Mouse (Mus musculus): ENCODE data around the gene Olfr1445.

Gene Olfr1445

DNA sequence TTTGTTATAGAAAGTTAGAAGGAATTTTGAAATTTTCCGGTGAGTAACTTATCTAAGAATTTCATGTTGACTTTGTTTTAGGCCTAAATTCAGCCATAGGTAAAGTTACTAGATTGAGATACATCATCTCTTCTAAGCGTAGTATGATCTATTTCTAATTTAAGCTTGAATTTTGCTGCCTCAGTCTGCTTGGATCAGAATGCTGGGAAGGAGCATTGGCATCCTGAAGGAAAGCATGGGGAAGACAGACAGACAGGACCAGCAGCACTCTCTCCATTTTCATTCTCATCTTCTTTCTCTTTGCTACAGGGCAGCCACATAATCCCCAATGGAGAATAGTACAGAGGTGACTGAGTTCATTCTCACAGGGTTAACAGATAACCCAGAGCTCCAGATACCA is at the start of gene Olfr1445:
TSS of gene Olfr1445 (plus strand) at position 301 of the 400 bp plus-strand sequence.
- in situ Hi-C loops (cut with MboI; ENCODE audit: unreplicated experiment in 2 of 2): no loop called here

DNA sequence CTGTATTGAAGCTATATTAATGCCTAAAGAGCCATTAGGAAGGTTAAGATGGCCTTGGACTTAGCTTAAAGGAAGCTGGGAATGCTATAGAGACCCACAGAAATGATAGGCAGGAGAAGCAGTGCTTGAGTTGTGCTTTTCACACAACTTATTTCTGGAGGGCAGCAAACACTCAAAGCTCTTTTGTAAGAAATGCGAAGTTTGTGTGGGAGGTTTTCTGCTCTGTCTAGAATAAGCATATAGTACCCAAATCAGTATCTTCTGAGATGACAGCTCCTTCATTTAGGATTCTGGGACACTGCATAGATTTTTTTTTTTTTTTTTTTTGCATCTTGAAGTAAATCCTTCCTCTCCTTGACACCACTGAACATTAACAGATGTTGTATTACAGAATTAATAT is 45.1 kb upstream of the Olfr1445 start:
- in situ Hi-C loops (cut with MboI; ENCODE audit: unreplicated experiment in 2 of 2): loop anchor here in 1 of 2 experiments (25.0 kb wide), 2 partner anchors 701 to 974 kb away; partner anchors contain the start of gene Olfr1499

DNA sequence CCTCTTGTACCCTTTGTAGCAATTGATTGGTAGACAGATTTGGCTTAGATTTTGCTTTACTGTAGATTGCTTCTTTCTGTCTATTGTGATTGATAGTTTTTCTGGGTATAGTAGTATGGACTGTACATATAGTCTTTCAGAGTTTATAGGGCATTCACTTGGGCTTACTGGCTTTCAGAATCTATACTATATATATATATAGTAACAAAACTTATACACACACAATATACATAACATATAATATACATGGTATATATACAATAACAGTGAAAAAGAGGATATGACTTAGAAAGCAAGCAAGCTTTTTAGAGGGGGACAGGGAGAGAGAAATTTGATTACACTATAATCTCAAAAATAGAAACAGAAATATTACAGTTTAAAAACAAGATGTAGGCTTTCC is 37.3 kb upstream of the Olfr1445 start, which contains the start of gene Gm5244:
TSS of gene Gm5244 (plus strand) at position 301 of the 400 bp plus-strand sequence.
- in situ Hi-C loops (cut with MboI; ENCODE audit: unreplicated experiment in 2 of 2): loop anchor here in 1 of 2 experiments (25.0 kb wide), 2 partner anchors 709 to 966 kb away; partner anchors contain the start of gene Olfr1499

GRCm38 (mm10) chr19:12856983-12857382 is 26.7 kb upstream of the Olfr1445 start, which contains the start of gene Olfr1444:
Gene Olfr1444 (plus strand): TSS chr19:12857283.
- in situ Hi-C loops (cut with MboI; ENCODE audit: unreplicated experiment in 2 of 2): no loop called here

DNA sequence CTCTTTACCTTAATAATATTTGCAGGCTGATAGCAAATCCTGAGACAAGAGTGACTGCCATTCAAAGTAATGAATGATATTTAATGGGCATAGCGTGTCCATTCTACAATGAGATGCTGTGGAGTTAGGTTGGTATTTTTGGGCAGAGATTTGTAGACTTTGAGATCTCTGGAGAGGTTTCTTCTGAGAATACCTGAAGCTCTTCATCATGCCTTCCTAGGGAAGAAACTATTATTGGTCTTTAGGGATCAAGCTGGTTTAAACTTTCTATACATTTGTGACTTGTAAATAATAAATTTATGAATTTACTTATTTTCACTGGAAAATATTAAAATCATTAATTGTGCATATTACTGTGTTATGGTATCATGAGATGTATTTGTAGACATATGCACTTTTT is 9.8 kb downstream of the Olfr1445 start, which contains the start of gene Olfr1446:
TSS of gene Olfr1446 (minus strand) at position 101 of the 400 bp plus-strand sequence.
- in situ Hi-C loops (cut with MboI; ENCODE audit: unreplicated experiment in 2 of 2): no loop called here

DNA sequence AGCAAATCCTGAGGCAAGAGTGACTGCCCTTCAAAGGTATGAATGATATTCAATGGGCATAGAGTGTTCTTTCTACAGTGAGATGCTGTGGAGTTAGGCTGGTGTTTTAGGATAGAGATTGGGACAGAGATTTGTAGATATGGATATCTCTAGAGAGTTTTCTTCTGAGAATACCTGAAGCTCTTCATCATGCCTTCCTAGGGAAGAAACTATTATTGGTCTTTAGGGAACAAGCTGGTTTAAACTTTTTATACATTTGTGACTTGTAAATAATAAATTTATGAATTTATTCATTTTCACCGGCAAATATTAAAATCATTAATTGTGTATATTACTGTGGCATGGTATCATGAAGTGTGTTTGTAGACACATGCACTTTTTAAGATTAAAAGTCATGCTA is 20.0 kb downstream of the Olfr1445 start, which contains the start of gene Olfr1447:
TSS of gene Olfr1447 (minus strand) at position 101 of the 400 bp plus-strand sequence.
- in situ Hi-C loops (cut with MboI; ENCODE audit: unreplicated experiment in 2 of 2): no loop called here

GRCm38 (mm10) chr19:12924319-12924718 is 40.7 kb downstream of the Olfr1445 start, which contains the start of gene Olfr1448:
Gene Olfr1448 (minus strand): TSS chr19:12924419.
- in situ Hi-C loops (cut with MboI; ENCODE audit: unreplicated experiment in 2 of 2): no loop called here

- in situ Hi-C loops (cut with MboI; ENCODE audit: unreplicated experiment in 2 of 2): no loop called here
Observed at GRCm38 (mm10) chr19:12930540-12930939, 46.9 kb downstream of the Olfr1445 start, which contains the start of gene Olfr1449. Gene Olfr1449 (plus strand): TSS chr19:12930840.
